Mouse (Mus musculus) cerebellum, postnatal 10 days (tissue): ENCODE measurements around the gene Npy1r.

ENCODE experiments used
- DNase-seq, 2 experiments: peaks; one replicate each; pipeline ENCODE4 v3.0.0; 2021; ENCODE audit warnings: mixed read lengths in 2 of 2

Gene Npy1r

DNA sequence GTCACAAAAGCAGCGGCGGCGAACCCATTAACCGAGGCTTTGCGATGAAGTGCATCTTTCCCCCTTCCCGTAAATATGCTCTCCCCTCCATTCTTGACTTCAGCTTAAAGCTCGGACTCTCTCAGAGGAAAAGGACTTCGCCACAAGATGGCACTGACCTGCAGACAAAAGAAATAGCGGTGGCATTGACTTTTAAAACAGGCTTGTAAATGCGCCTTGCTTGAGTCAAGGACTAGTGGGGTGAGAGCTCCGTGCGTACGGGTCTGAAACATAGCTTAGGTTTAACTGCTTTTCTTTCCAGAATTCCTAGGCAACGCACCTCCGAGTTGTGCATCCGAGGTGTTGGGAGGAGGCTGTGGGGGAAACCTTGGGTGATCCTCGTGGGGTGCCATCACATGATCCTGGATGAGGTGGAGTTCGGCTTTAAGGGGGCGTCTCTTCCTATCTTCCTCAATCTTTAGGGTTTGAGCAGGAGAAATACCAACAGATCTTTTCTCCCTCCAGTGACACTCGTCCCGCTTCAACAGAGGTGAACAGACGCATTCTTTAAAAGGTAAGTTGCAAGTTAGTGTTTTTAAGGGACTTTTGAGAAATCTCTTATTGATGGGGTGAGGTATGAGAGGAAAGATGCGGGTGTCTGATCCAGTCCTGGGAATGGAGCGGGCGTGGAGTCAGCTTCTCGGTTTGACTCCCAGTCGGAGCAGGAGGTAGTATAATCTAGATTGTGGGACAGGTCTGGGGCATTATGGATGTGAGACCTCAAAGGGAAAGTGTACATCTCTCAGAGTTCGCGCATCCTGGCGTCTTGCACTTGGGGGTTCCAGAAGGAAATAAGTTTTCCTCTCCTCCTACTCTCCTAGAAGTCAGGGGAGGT, at the start of gene Npy1r:
Gene Npy1r (plus strand): TSS at position 223 of the 874 bp plus-strand sequence.
- DNase-seq, result peak; percentile 75

DNA sequence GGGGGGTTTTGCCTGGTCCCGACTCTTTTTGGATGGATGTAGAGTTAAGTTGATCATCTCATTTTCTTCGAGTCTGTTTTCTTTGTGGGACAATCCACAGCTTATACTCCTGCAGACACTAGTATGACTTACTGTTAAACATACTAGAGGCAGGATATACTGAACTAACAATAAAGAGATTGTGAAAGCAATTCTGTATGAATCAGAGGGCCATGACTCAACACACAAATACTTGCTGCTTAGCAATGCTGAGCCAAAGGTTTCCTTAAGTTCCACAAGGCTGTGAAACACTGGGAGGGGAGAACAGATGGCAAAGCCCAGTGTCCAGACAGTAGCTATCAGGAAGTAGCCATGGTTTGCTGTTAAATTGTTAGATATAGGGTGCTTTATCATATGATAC, 15.7 kb upstream of the Npy1r start:
- DNase-seq, result no peak

GRCm38 (mm10) chr8:66687511-66688329, 9.3 kb upstream of the Npy1r start, which contains the start of gene Npy5r:
Gene Npy5r, minus strand, starts transcription at chr8:66688128.
- peak; percentile 55 to 60 for DNase-seq

- DNase-seq, result no peak
Measured at GRCm38 (mm10) chr8:66688395-66688794, 8.6 kb upstream of the Npy1r start.

GRCm38 (mm10) chr8:66688799-66689198, 8.2 kb upstream of the Npy1r start:
- no peak for DNase-seq

GRCm38 (mm10) chr8:66690402-66690801, 6.6 kb upstream of the Npy1r start:
- no peak for DNase-seq

GRCm38 (mm10) chr8:66698011-66698410, 1.0 kb downstream of the Npy1r start:
- no peak for DNase-seq

- DNase-seq, result no peak
Measured at GRCm38 (mm10) chr8:66698782-66699181, 1.8 kb downstream of the Npy1r start.

GRCm38 (mm10) chr8:66714324-66714975, 17.5 kb downstream of the Npy1r start:
- DNase-seq, result no peak

- DNase-seq, result no peak
Measured at GRCm38 (mm10) chr8:66722835-66723234, 25.8 kb downstream of the Npy1r start.

DNA sequence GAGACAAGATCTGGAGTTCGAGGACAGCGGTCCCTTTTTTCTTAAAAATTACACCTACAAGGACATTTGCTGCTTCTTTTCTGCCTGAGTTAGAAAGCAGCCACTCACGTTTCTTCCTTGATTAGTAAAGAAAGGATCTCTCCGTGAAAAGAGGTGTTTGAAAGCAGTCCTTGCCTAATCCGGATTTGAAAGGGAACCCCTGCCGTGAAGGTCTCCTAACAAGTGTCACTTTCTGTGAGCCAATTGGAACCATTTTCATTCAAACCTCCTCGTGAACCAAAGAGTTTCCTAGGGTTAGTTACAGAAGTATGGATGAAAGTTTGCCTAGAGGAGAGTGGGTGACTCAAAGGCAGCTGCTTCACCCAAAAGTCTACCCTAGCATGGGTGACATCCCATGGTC, 32.5 kb downstream of the Npy1r start:
- DNase-seq, result no peak

DNA sequence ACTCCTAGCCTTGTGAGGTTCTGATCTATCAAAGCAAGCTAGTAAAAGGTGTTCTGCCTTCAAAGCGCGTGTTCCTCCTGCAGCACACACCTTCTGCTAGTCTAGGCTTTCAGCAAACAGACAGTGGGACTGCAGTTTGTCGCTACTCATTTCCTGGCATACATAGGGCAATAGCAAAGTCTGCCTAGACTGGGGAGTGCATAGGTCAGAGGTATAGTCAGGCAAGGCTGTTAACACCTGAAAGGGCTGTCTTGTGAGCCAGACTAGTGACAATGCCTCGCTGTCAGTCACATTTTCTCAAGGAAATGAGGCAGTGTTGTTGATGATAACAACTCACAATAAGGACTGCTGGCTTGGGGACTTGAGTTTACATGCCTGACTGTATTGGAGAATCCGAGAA, 35.0 kb downstream of the Npy1r start:
- no peak for DNase-seq

DNA sequence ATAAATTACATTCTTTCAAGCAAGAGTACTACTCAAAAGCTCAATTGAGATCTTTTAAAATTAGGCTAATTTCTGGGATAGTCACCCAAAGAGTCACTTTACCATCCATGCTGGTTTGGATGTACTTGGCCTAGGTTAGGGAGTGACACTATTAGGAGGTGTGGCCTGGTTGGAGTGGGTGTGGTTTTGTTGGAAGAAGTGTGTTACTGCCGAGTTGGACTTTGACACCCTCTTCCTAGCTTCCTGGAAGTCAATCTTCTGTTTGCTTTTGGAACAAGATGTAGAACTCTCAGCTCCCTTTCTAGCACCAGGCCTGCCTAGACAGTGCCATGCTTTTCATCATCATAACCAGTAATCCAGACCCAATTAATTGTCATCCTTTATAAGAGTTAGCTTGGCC, 45.4 kb downstream of the Npy1r start:
- no peak for DNase-seq

GRCm38 (mm10) chr8:66745612-66746011, 48.6 kb downstream of the Npy1r start:
- DNase-seq, result no peak

DNA sequence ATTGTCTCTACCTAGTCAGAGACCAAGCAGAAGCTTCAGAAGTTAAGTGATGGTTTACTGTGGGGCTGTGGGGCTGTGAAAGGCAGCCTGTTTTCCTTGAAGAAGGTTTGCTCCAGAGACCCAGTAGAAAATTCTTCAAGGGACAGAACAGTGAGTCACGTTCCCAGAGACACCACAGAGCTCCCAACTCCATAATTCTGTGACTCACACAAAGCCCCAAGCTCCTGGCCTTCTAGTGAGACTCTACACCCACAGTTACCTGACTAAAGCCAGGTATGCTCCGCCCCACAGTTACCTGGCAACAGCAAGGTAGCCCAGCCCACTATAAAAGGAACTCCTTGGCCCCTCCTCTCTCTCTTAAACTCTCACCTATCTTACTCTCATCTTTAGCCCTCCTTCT, 54.6 kb downstream of the Npy1r start:
- DNase-seq, result no peak

GRCm38 (mm10) chr8:66756161-66756560, 59.2 kb downstream of the Npy1r start:
- no peak for DNase-seq
